Mouse (Mus musculus) testis, postnatal 14 days (tissue): ENCODE measurements around the gene Fasn.
"Not testable (repeated sequence)": the region's sequence is repeated elsewhere in the genome, so short reads cannot be mapped to it uniquely, and the experiment has no call there.

ENCODE experiments used
- DNase-seq: peaks from one replicate; pipeline ENCODE4 v3.0.0; 2021; ENCODE audit warnings: low spot score

Gene Fasn

DNA sequence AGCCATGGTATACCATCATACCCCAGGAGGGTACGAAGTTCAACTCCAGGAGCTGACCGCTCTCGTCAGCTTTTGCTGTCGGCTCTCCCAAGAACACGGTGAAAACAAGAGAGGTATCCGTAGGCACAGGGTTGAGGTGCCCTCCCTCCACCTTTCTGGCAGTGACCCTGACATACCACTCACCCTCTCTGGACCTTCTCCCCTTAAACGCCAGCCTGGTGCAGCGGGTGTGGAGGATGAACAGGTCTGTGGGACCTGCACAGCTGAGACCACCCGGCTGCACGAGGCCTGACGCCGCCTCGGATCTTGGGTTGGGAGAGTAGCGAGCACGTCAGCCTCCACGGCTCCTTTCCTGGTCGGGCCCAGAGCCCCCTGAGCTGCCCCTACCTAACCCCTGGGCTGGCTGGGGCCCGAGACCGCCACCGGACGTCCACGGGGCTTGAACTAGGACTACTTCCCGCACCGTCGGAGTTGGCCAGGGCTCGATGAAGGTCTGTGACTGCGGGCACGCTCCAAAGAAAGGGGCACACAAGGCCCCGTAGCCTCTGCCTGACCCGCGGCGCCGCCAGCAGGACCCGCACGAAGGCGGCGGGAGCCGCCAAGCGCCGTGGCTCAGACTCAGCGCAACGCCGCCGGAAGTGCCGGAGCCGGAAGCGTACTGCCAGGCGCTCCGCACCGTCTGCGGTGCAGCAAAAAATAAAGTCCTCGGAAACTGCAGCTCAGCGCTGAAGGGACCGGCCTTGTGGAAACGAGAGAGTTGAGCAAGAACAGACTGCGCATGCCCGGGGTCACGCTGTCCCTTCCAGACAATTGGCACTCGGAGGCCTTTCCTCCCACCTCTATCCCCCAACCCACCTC, 28.4 kb downstream of the Fasn start, which contains the start of gene Dus1l:
TSS of gene Dus1l (minus strand) at position 648 of the 858 bp plus-strand sequence.
- DNase-seq = peak; percentile 95

DNA sequence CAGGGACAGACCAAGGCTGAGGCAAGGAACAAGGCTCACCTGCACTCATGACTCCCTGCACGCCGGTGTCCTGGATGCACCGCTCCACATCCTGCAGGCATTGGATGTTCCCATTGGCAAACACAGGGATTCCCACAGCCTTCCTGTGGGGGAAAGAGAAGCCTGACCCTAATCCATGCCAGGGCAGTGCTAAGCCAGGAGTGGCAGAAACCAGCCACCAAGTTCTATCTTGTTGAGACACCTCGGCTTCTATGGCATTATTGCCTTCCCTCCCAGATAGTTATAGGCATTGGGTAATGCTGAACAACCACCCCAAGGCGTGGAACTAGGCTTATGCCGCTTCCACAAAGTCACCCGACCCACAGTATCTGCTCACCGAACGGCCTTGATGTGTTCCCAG, 31.7 kb downstream of the Fasn start:
- DNase-seq = no peak

DNA sequence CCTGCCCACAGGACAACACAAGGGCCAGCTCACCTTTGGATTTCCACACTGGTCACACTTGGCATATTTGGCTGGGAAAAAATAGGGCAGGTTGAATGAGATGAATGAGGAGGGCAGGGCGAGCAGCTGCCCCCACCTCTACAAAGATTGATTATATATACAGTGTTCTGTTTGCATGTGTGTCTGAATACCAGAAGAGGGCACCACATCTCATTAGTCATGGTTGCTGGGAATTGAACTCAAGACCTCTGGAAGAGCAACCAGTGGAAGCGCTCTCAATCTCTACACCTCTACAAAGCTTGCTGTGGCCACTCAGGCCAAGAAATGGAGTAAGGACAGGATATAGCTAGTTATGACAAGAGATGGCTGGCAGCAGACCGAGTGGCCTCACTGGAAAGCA, 34.5 kb downstream of the Fasn start:
- no peak for DNase-seq

DNA sequence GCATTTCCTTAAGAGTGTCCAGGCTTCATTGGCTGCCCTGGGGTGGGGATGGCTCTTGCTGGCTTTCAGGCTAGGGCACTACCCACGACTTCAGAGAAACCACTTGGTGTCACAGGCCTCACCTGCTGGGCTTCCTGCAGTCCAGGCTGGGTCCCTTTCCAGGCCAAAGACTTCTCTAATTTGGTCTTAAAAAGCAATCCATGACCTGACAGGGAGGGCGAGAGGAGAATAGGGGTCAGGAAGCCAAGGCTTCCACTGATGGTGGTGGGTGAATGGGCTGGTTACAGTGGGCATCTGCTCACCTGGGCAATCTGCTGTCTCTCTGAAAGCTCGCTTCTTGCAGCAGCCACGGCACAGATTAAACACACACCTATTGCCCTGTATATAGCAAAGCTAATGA, 35.0 kb downstream of the Fasn start:
- no peak for DNase-seq

DNA sequence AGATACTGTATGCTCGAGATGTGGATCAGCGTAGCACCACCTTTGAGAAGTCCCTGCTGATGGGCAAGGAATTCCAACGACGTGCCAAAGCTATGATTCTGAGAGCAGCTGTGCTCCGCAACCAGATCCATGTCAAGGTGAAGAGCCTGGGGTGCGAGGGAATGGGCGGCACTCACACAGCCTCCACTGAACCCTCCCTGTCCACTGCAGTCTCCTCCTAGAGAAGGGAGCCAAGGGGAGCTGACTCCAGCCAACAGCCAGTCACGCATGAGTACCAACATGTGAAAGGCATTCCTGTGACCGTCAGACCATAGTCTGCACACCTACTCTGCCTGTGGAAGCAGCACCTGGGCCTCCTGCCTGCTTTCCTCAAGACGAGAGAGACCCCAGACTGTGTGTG, 35.9 kb downstream of the Fasn start:
- not testable (repeated sequence) for DNase-seq

DNA sequence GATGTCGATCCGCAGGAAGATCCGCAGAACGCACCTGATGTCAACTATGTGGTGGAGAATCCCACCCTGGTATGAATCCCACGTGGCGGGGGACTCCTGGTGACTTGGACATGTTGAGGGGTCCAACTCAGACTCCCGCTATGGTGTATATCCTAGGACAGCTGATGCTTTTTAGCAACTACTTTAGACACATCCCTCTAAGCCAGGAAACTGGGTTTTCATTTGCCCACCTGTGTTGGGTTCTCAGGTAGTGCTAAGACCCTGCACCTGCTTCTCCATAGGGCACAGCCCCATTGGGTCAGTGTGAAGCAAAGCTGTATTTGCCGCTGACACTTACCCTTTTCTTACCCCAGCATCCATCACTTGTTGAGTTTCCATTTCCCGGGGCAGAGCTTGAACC, 39.2 kb downstream of the Fasn start:
- DNase-seq = no peak

DNA sequence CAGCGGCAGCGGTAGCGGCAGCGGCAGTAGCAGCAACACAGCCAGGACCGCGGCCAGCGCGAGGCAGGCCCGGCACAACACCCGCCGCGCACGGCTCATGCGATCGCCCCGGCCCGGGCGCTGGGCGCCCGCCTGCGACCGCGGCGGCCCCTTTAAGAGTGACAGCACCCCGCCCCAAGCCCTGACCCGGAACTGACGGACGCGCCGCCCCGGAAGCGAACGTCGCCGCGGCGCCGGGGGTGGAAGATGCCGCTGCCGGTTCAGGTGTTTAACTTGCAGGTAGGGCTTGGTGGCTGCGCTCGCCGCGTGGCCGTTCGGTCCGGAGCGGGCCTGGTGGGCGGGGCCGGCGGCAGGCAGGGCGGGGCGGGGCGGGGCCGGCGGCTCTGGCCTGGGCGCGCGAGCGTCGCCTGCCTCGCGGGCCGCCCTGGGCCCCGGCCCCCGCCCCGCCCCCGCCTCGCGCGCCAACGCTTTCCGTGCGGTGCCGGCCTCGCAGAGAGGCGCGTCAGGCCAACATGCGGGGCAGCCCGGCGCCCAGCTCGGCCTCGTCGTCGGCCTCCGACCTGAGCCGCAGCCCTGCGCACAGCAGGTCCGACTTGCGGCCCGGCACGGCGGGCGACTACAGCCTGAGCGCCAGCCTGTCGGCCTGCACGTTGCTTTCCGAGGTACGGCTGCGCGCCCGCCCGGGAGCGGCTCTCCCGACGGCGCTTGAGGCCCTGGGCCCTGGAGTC, 40.1 kb downstream of the Fasn start, which contains the start of the genes Rfng and Gps1:
TSS of gene Rfng (minus strand) at position 144 of the 728 bp plus-strand sequence.
TSS of gene Gps1 (plus strand) at position 209 of the 728 bp plus-strand sequence.
- peak; percentile 87 for DNase-seq

DNA sequence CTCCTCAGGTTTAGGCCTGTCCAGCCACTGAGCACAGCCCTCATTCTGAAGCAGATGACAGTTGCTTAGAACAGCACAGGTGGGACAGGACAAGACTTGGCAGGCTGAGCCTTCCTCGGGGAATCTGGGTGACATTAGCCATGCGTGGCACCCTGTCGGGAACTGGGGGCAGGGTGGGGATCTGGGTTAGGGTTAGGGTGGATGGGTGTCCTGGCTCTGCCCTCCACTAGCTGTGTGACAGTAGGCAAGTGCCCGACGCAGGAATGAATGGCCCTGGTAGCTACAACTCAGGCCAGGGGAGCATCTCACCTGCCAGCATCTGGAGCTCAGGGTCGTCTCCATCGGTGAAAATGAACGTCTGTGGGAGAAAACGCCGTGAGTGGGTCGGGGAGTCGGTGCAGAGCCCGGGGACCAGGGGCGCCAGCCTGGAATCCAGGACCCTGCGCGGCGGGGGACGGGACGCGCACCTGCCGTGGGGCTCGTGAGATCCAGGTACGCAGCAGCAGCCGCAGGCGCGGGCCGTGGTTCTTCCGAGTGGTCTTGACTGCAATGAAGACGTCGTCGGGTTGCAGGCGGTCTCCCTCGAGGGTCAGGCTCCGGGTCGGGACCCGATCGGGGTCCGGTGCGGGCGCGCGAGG, 40.8 kb downstream of the Fasn start:
- DNase-seq = no peak

DNA sequence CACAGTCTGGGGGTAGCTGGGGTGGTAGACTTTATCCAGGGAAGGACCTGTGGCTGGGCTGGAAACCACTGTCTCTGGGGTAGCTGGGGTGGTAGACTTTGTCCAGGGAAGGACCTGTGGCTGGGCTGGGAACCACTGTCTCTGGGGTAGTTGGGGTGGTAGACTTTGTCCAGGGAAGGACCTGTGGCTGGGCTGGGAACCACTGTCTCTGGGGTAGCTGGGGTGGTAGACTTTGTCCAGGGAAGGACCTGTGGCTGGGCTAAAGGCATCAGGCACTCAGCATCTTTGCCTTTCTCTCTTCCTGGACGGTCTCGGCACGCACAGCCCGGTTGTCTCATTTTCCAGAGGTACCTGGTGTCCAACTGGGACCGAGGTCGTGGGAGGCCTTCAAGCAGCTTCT, 43.0 kb downstream of the Fasn start:
- DNase-seq = not testable (repeated sequence)

DNA sequence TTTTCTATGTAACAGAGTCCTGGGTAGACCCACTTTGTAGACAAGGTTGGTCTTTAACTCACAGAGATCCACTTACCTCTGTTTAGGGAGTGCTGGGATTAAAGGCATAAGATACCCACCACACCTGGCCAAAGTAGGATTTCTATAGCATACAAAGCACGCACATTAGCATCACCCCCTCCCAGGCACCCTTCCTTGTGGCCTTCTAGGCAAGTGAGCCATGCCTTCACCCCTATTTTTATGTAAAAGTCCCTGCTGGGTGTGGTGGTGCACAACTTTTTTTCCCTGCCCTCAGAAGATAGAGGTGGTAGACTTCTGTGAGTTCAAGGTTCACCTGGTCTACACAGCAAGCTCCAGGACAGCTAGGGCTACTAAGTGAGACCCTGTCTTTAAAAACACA, 44.5 kb downstream of the Fasn start:
- DNase-seq = no peak

DNA sequence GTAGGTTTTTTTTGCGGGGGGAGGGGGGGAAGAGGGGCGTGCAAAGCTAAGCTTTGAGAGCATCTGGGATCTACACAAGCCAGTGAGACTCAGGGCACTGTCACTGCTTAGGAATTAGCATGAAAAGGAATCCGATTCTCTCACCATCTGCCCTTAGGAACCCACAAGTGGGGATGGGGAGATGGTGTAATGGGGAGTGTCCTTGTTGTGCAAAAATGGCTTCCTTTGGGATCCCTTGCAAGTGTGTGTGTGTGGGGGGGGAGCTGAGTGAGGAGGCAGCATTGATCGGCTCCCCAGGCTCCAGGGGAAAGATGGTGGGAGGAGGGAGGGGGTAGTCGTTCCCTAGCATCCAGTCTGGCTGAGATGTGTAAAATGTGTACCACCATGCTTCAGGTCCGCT, 47.2 kb downstream of the Fasn start:
- DNase-seq = no peak

DNA sequence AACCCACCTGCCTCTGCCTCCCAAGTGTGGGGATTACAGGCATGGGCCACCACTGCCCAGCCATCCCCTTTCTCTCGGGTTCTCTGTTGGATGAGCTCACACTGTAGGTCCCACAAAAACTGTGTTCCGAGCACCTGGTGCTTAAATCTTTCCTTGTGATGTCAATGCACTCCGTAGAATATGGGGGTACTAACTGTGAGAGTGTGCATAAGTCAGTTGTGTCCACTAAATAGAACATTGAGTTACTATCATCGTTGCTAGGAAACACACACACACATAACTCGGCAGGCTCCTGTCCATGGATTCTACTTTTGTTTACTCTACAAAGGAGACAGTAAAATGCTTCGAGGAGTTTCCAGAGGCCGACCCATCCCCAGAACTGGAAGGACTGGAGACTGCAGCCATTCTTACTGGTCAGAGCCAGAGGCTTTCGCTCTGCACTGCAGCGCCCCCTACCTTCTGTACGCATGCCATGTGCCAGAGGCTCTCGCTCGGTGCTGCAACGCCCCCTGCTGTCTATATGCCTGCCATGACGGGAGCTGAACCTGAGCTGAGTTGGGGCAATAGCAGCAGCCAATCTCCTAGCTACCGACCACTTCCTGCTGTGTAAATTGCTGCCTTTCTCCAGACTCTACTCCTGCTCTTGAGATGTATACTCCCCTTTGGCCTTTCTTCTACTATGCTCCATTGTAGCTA, 48.4 kb downstream of the Fasn start:
- peak; percentile 90 for DNase-seq

DNA sequence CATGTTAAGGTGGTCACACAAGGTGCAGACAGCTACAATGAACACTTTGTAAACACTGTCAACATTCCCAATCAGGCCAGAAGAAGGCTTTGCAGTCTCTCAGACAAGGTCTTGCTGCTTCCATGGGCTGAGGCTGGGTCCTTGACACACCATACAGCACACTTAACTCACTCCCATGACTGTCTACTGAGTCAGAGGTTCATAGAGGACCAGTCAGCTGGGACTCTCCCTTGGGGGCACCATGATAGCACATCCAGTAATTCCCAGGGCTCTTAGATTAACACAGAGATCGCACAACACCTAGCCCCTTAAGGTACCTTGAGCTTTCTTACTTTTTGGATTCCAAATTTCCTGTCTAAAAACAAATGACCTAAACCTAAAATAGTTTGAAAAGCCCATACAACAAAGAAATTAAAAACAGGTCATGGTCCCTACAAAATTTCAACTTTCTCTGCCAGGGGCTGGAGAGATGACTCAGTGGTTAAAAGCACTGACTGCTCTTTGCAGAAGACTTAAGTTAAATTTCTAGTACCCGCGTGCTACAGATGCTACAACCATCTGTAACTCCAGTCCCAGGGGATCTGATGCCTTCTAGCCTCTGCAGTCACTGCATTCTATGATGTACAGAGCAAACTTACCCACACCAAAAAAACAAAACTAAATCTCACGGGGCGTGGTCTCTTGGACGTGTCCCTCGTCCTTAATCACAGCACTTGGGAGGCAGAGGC, 50.7 kb downstream of the Fasn start:
- DNase-seq = peak; percentile 40

DNA sequence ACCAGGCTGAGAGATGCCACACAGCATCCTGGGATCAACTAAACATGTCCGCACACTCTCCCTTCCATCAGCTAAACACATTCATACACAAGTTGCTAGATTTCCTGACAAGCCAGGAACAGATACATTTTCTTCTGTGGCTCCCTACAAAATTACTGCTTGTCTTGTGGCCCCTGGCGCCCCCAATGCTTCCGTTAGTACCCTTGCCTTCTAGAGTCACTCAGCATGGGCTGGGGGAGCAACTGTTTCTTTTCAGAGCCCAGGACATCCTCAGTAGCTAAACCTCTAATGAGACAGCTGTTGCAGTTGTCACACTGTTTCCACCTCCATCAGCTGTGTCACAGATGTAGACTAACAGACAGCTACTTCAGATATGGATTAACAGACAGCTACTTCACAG, 51.6 kb downstream of the Fasn start:
- DNase-seq = peak; percentile 50

DNA sequence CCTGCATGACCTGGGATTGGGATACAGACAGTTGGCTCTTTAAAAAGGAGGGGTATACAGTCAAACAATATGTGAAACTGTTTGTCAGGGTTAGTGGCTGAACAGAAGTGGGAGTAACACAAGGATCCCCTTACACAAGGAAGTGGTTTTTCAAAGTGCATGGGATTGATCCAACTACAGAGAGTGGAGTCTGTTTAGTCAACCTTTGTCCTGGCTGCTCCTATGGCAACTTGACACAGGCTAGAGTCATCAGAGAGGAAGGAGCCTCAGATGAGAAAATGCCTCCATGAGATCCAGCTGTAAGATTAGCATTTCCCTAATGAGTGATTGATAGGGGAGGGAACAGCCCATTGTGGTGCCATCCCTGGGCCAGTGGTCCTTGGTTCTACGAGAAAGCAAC, 56.1 kb downstream of the Fasn start:
- DNase-seq = no peak

DNA sequence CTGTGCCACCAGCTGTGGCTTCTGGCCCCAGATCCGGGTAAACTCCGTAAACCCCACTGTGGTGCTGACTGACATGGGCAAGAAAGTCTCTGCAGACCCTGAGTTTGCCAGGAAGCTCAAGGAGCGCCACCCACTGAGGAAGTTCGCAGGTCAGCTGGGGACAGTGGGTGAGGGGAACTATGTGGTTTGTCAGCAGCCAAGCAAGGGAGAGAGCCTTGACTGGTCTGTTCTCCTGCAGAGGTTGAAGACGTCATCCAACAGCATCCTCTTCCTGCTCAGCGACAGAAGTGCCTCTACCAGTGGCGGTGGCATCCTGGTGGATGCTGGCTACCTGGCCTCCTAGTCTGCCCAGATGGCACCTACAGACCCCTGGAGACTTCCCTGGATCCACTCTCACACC, 57.3 kb downstream of the Fasn start:
- DNase-seq = not testable (repeated sequence)

DNA sequence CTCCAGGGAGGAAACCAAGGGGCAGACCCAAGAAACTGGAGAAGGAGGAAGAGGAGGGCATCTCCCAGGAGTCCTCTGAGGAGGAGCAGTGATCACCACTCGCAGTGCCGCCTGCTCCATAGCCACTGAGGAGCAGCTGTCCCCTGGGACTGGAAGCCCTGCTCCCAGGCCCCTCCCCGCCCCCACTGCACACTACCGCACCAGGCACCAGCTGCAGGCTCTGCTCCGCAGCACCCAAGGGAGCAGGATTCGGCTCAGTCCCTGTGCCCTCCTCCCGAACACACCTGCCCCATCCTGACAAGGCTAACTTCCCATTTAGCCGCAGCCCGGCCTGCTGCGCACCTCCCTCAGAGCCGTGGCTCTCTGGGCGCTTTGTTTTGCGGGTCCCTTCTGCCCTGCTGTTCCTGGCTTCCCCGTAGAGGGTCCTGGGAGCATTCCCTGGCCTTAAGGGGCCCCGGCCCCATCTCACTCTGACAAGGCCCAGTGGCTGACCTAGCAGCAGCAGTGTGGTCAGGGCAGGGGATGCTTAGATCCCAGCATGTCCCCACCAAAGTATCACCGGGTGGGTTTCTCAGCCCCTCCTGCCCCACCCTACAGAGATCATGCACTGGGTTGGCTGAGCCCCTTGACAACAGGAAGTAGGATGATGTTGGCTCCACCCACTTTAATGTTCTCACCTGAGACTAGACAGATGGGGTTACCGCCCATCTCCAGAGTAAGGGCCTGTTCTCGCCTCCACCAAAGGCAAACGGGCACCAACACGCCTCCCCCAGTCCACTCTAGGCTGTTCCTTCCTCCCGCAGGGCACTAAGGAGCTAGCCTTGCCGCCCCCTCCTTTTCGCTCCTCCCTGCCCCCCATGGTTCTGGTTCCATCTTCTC, 61.0 kb downstream of the Fasn start:
- DNase-seq = not testable (repeated sequence)

DNA sequence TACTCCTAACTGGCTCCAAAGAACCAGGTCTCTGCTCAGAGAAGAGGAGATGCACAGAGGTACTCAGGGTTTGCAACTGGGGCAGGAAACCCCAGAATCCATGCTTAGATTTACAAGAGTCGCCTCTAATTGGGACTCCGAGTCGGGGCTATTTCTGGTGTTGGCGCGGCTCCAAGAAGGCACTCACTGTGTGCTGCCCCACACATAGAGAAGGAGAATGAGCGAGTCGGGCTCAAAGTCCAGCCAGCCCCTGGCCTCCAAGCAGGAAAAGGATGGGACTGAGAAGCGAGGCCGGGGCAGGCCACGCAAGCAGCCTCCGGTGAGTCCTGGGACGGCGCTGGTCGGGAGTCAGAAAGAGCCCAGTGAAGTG, 61.7 kb downstream of the Fasn start, which contains the start of gene Hmga1b:
TSS of gene Hmga1b (plus strand) at position 123 of the 370 bp plus-strand sequence.
- DNase-seq = not testable (repeated sequence)

DNA sequence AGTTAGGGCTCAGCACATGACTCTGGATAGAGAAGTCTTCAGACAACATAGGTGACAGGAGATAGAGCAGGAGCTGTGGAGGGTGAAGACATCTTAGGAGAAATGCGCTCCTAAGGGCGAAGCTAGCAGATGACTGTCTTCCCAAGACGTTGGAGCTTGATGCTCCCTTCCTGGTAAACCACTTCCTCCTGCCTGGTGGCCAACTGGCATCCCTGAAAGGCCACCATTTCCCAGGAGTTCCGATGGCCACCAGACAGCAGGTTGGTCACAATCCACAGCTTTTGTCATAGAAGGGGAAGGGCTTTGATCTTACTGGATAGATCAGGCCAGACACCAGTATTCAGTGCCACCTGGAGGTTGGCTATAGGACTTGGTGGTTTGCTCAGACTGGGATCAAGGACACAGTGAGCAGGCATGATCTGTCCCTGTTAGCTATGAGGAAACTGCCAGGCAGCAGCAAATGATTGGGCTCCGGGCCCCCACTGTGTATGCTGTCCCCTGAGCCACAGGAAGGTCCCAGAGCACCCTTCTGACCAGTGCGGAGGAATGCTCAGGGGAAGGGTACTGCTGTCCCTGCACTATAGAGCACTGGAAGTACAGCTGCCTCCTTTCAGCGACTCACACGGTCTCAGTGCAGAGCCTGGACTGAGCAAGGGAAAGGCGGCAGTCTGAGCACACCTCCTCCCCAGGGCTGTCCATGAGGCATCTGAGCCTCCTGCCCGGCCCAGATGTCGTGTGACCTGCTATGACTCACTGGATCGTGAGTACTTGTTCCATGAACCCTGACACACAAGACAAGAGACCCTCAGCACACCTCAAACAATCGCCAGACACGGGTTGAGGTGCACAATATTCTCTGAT, 62.3 kb downstream of the Fasn start:
- DNase-seq = no peak
